Mouse (Mus musculus): ENCODE measurements around the gene Tmub2. TPM values are rescaled to one million over a fixed set of nuclear protein-coding genes. Genes with fewer than 3 reads are reported as not detected.
"Not testable (repeated sequence)": the region's sequence is repeated elsewhere in the genome, so short reads cannot be mapped to it uniquely, and the experiment has no call there.

The Tmub2 gene
- polyA plus RNA-seq, 1 experiment: 74.7 TPM

DNA sequence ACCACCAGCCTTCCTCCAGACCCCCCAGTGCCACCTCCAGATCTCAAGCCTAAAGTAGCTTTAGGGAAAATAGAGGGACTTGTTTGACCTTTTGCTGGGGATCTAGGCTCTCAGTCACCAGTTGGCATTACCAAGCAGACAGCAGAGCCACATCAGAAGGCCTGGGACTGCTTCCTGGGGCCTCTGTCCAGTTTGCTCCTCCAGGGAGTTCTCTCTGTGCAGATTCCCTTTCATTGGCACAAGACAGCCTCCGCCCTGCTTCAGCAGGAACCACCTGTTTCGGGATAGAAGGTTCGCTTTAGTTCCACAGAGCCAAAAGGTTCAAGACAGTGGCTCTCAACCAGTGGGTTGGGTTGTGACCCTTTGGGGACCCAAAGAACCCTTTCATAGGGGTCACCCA lies 5.1 kb upstream of the Tmub2 start:
- no peak for DNase-seq (ENCODE audit: low read depth)
- no peak for TF ChIP-seq CTCF (IDR thresholded peaks at IDR 0.05; ENCODE audit: borderline replicate concordance, extremely low read depth, insufficient read depth, insufficient read length)
- no peak for TF ChIP-seq POLR2A (IDR thresholded peaks at IDR 0.05; ENCODE audit: borderline replicate concordance, extremely low read depth, insufficient read depth, insufficient read length, poor library complexity, severe bottlenecking)

- DNase-seq (ENCODE audit: low read depth): not testable (repeated sequence)
Measured at GRCm38 (mm10) chr11:102280267-102280666, 4.5 kb upstream of the Tmub2 start.

GRCm38 (mm10) chr11:102283922-102284321 lies 809 bp upstream of the Tmub2 start:
- DNase-seq (ENCODE audit: low read depth): no peak
- no peak for TF ChIP-seq POLR2A (IDR thresholded peaks at IDR 0.05; ENCODE audit: borderline replicate concordance, extremely low read depth, insufficient read depth, insufficient read length, poor library complexity, severe bottlenecking)
- no peak for TF ChIP-seq CTCF (IDR thresholded peaks at IDR 0.05; ENCODE audit: borderline replicate concordance, extremely low read depth, insufficient read depth, insufficient read length)

DNA sequence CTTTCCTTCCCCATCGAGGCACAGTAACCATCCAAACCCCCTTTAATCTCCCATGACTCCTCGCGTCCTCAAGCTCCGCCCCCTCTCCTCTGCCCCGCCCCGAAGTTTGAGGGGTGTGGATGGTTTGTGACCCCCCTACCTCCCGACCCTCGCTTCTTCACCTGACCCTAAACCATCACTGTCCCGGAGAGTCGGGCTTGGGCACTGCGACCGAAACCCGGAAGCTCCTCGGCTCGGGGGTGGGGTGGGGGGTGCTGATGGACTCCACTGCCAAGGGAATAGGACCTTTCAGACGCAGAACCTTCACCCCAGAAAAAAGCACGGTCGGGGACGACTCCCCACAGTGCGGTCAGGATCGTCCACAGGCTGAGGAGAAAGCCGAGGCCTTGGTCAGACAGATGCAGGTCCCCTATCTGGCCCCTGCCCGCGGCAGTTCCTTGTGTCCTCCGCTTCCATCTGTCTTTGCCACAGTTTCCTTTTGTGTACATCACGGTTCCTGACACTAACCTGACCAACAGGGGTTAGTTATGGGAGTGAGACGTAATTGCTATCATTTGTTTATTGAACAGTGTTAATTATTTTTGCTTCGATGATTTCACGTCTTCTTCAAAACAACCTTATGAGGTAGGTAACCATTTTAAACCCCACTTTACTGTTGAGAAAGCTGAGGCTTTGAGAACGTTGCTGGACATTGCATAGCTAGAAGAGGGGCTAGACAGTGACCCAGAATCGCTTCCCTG lies 534 bp downstream of the Tmub2 start:
- DNase-seq (ENCODE audit: low read depth): no peak
- TF ChIP-seq CTCF (IDR thresholded peaks at IDR 0.05; ENCODE audit: borderline replicate concordance, extremely low read depth, insufficient read depth, insufficient read length): no peak
- no peak for TF ChIP-seq POLR2A (IDR thresholded peaks at IDR 0.05; ENCODE audit: borderline replicate concordance, extremely low read depth, insufficient read depth, insufficient read length, poor library complexity, severe bottlenecking)

DNA sequence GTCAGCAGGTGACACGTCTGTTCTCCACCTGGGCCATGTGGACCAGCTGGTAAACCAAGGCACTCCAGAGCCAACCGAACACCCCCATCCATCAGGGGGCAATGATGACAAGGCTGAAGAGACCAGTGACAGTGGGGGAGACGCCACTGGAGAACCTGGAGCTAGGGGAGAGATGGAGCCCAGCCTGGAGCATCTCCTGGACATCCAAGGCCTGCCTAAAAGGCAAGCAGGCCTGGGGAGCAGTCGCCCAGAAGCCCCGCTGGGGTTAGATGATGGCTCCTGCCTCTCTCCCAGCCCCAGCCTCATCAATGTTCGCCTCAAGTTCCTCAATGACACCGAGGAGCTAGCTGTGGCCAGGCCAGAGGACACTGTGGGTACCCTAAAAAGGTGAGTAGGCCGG lies 2.8 kb downstream of the Tmub2 start:
- no peak for DNase-seq (ENCODE audit: low read depth)
- TF ChIP-seq POLR2A (IDR thresholded peaks at IDR 0.05; ENCODE audit: borderline replicate concordance, extremely low read depth, insufficient read depth, insufficient read length, poor library complexity, severe bottlenecking) (no peak), CTCF (IDR thresholded peaks at IDR 0.05; ENCODE audit: borderline replicate concordance, extremely low read depth, insufficient read depth, insufficient read length) (no peak)

- DNase-seq (ENCODE audit: low read depth): no peak
- TF ChIP-seq POLR2A (IDR thresholded peaks at IDR 0.05; ENCODE audit: borderline replicate concordance, extremely low read depth, insufficient read depth, insufficient read length, poor library complexity, severe bottlenecking): no peak
Measured at GRCm38 (mm10) chr11:102288027-102288804, 3.5 kb downstream of the Tmub2 start.

- no peak for TF ChIP-seq CTCF (IDR thresholded peaks at IDR 0.05; ENCODE audit: borderline replicate concordance, extremely low read depth, insufficient read depth, insufficient read length)
- TF ChIP-seq POLR2A (IDR thresholded peaks at IDR 0.05; ENCODE audit: borderline replicate concordance, extremely low read depth, insufficient read depth, insufficient read length, poor library complexity, severe bottlenecking): no peak
- DNase-seq (ENCODE audit: low read depth): no peak
Measured at GRCm38 (mm10) chr11:102288913-102289312, 4.2 kb downstream of the Tmub2 start.

- no peak for DNase-seq (ENCODE audit: low read depth)
- no peak for TF ChIP-seq POLR2A (IDR thresholded peaks at IDR 0.05; ENCODE audit: borderline replicate concordance, extremely low read depth, insufficient read depth, insufficient read length, poor library complexity, severe bottlenecking)
- TF ChIP-seq CTCF (IDR thresholded peaks at IDR 0.05; ENCODE audit: borderline replicate concordance, extremely low read depth, insufficient read depth, insufficient read length): no peak
Measured at GRCm38 (mm10) chr11:102289511-102290100, 4.9 kb downstream of the Tmub2 start.

- DNase-seq (ENCODE audit: low read depth): no peak
- no peak for TF ChIP-seq POLR2A (IDR thresholded peaks at IDR 0.05; ENCODE audit: borderline replicate concordance, extremely low read depth, insufficient read depth, insufficient read length, poor library complexity, severe bottlenecking)
- TF ChIP-seq CTCF (IDR thresholded peaks at IDR 0.05; ENCODE audit: borderline replicate concordance, extremely low read depth, insufficient read depth, insufficient read length): no peak
Measured at GRCm38 (mm10) chr11:102290141-102290540, 5.4 kb downstream of the Tmub2 start.

DNA sequence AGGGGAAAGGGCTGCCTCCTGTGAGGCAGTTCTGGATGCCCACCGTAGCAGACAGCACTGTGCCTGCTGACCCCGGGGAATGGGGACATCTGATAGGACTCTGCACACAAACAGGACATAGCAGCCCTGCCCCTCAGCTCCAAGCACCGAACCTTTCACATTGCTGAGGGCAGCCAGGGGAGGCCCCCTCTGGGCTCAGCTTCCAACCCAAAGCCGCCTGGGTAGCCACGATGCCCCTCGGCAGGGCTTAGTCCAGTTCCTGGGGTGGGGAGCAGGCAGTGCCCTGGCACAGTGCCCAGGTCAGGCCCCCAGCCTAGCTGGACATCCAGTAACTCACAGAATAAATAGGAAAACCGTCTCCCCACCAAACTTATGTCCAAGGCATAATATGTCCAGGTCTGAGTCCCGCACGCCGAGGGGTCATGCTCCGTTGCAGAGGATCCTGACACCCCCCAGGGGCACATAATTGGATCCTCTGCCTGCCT lies 6.4 kb downstream of the Tmub2 start:
- no peak for DNase-seq (ENCODE audit: low read depth)
- no peak for TF ChIP-seq CTCF (IDR thresholded peaks at IDR 0.05; ENCODE audit: borderline replicate concordance, extremely low read depth, insufficient read depth, insufficient read length)
- TF ChIP-seq POLR2A (IDR thresholded peaks at IDR 0.05; ENCODE audit: borderline replicate concordance, extremely low read depth, insufficient read depth, insufficient read length, poor library complexity, severe bottlenecking): no peak

DNA sequence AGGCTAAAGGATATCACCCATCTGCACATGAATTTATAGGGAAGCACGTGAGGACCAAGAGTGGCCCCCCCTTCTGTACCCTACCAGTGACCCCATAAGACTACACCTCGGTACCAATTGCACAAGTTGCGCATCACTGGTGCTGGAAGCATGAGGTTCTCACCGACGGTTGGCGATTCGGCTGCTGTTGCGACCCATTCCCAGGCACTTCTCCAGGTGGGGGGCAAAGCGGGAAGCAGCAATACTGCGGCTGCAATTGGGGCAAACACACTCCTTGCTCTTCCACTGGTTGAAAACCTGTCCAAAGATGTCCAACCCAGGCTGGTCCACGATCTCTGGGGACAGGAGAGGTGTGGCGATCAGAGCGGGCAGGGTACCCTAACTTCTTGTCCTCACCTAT lies 9.2 kb downstream of the Tmub2 start:
- no peak for DNase-seq (ENCODE audit: low read depth)
- no peak for TF ChIP-seq CTCF (IDR thresholded peaks at IDR 0.05; ENCODE audit: borderline replicate concordance, extremely low read depth, insufficient read depth, insufficient read length)
- TF ChIP-seq POLR2A (IDR thresholded peaks at IDR 0.05; ENCODE audit: borderline replicate concordance, extremely low read depth, insufficient read depth, insufficient read length, poor library complexity, severe bottlenecking): no peak

DNA sequence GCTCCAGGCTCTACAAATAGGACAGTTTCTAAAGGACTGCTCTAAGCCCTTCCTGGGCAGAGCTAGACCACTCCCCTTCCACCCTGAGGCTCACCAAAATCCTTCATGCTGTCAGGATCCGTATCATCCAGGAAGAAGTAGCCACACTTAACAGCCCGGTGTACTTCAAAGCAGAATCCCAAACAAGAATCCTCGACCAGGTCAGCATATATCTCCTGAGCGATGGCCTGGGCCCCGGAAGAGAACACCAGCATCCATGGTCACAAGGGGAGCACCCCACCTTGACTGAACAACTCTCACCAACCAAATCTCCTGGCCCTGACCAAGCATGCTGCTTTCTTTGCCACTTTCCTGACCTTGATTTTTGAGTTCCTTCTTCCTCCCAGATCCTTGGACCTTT lies 9.7 kb downstream of the Tmub2 start:
- TF ChIP-seq CTCF (IDR thresholded peaks at IDR 0.05; ENCODE audit: borderline replicate concordance, extremely low read depth, insufficient read depth, insufficient read length) (no peak), POLR2A (IDR thresholded peaks at IDR 0.05; ENCODE audit: borderline replicate concordance, extremely low read depth, insufficient read depth, insufficient read length, poor library complexity, severe bottlenecking) (no peak)
- DNase-seq (ENCODE audit: low read depth): no peak

Measured in brain, embryonic 14.5 days (tissue).